Mouse (Mus musculus) MEL (cell line): ENCODE results near the gene Proca1. TPM values are rescaled to one million over a fixed set of nuclear protein-coding genes. Genes with fewer than 3 reads are reported as not detected.

Source experiments
- DNase-seq: peaks from one replicate; pipeline ENCODE4 v3.0.0; 2011; ENCODE audit warnings: low read depth, low spot score
- H3K27ac ChIP-seq: 2 replicates; pipeline ENCODE4 v1.5.1; 2012; ENCODE audit warnings: low read depth, mild to moderate bottlenecking, control low read depth, low read length, moderate library complexity; ENCODE audit not compliant: control insufficient read depth
- H3K27me3 ChIP-seq, 2 experiments: fragments of 150-350 bp in 1 of 2; sonication (generic) in 1 of 2; 2 replicates each; pipeline ENCODE4 v1.6.1; 2012; ENCODE audit warnings: low read length in 2 of 2, mild to moderate bottlenecking in 2 of 2, improper control_type of control experiment in 1 of 2, moderate library complexity in 1 of 2; ENCODE audit not compliant: insufficient read depth in 2 of 2, control insufficient read depth in 1 of 2
- H3K36me3 ChIP-seq, 2 experiments: 2 replicates each; pipeline ENCODE4 v1.6.1; 2012 to 2014; ENCODE audit warnings: low read length in 2 of 2, improper control_type of control experiment in 1 of 2, inconsistent platforms in 1 of 2, mild to moderate bottlenecking in 1 of 2; ENCODE audit not compliant: insufficient read depth in 2 of 2, control insufficient read depth in 1 of 2
- H3K4me1 ChIP-seq, 2 experiments: fragments of 150-350 bp in 1 of 2; sonication (generic) in 1 of 2; 2 replicates each; pipeline ENCODE4 v1.6.1; 2012; ENCODE audit warnings: low read length in 2 of 2, improper control_type of control experiment in 1 of 2, mild to moderate bottlenecking in 1 of 2; ENCODE audit not compliant: insufficient read depth in 2 of 2, control insufficient read depth in 1 of 2
- H3K4me3 ChIP-seq, 2 experiments: fragments of 150-350 bp in 1 of 2; sonication (generic) in 1 of 2; 2 replicates each; pipeline ENCODE4 v1.5.1; 2012; ENCODE audit warnings: low read depth in 2 of 2, low read length in 2 of 2, mild to moderate bottlenecking in 2 of 2, moderate library complexity in 2 of 2, control low read depth in 1 of 2, improper control_type of control experiment in 1 of 2; ENCODE audit not compliant: control insufficient read depth in 1 of 2, insufficient read depth in 1 of 2
- H3K79me2 ChIP-seq: 2 replicates; pipeline ENCODE4 v1.6.1; 2012; ENCODE audit warnings: mild to moderate bottlenecking, low read length, moderate library complexity; ENCODE audit not compliant: control insufficient read depth, poor library complexity, insufficient read depth
- H3K9ac ChIP-seq: 2 replicates; pipeline ENCODE4 v1.6.1; 2012; ENCODE audit warnings: low read depth, mild to moderate bottlenecking, control low read depth, low read length, moderate library complexity; ENCODE audit not compliant: control insufficient read depth, poor library complexity, severe bottlenecking
- H3K9me3 ChIP-seq: fragments of 150-350 bp; sonication (generic); replicated peaks from 2 replicates; pipeline ENCODE4 v1.6.1; 2012; ENCODE audit warnings: mild to moderate bottlenecking, low read length, improper control_type of control experiment, moderate library complexity; ENCODE audit not compliant: insufficient read depth
- BHLHE40 ChIP-seq: IDR thresholded peaks from 2 replicates; pipeline ENCODE4 v1.6.1; 2012; ENCODE audit warnings: low read depth, mild to moderate bottlenecking, inconsistent platforms, low read length, improper control_type of control experiment, borderline replicate concordance
- CHD1 ChIP-seq: IDR thresholded peaks from 2 replicates; pipeline ENCODE4 v1.6.1; 2012; ENCODE audit warnings: low read depth, mild to moderate bottlenecking, inconsistent platforms, low read length, improper control_type of control experiment
- CHD2 ChIP-seq: IDR thresholded peaks from 2 replicates; pipeline ENCODE4 v1.6.1; 2011; ENCODE audit warnings: low read length, improper control_type of control experiment
- CTCF ChIP-seq, 3 experiments: IDR thresholded peaks in 2 of 3; conservative IDR thresholded peaks in 1 of 3; 2 replicates each; pipeline ENCODE4 v1.5.1; 2011 to 2012; ENCODE audit warnings: low read length in 3 of 3, low read depth in 2 of 3, mild to moderate bottlenecking in 2 of 3, improper control_type of control experiment in 1 of 3, inconsistent platforms in 1 of 3, mixed read lengths in 1 of 3, moderate library complexity in 1 of 3; ENCODE audit not compliant: control insufficient read depth in 1 of 3, insufficient read depth in 1 of 3, poor library complexity in 1 of 3, severe bottlenecking in 1 of 3
- ELF1 ChIP-seq: IDR thresholded peaks from 2 replicates; pipeline ENCODE4 v1.6.1; 2014; ENCODE audit warnings: low read depth, mild to moderate bottlenecking, inconsistent platforms, low read length, improper control_type of control experiment, moderate library complexity
- EP300 ChIP-seq, 2 experiments: IDR thresholded peaks; 2 replicates each; pipeline ENCODE4 v1.6.1; 2011; ENCODE audit warnings: improper control_type of control experiment in 2 of 2, low read length in 2 of 2, low read depth in 1 of 2, mild to moderate bottlenecking in 1 of 2
- ETS1 ChIP-seq: IDR thresholded peaks from 2 replicates; pipeline ENCODE4 v1.6.1; 2012; ENCODE audit warnings: low read depth, mild to moderate bottlenecking, inconsistent platforms, low read length, improper control_type of control experiment, moderate library complexity
- GABPA ChIP-seq: IDR thresholded peaks from 2 replicates; pipeline ENCODE4 v1.6.1; 2012; ENCODE audit warnings: low read depth, mild to moderate bottlenecking, inconsistent platforms, low read length, improper control_type of control experiment, moderate library complexity
- GATA1 ChIP-seq: IDR thresholded peaks from 2 replicates; pipeline ENCODE4 v1.6.1; 2011; ENCODE audit warnings: low read depth, low read length, improper control_type of control experiment
- JUND ChIP-seq: IDR thresholded peaks from 2 replicates; pipeline ENCODE4 v1.6.1; 2011; ENCODE audit warnings: low read depth, mild to moderate bottlenecking, improper control_type of control experiment, low read length
- MAFK ChIP-seq: IDR thresholded peaks from 2 replicates; pipeline ENCODE4 v1.6.1; 2011; ENCODE audit warnings: low read depth, mild to moderate bottlenecking, low read length, improper control_type of control experiment, borderline replicate concordance
- MAX ChIP-seq: IDR thresholded peaks from 2 replicates; pipeline ENCODE4 v1.6.1; 2011; ENCODE audit warnings: low read length, improper control_type of control experiment
- MXI1 ChIP-seq: IDR thresholded peaks from 2 replicates; pipeline ENCODE4 v1.6.1; 2011; ENCODE audit warnings: mild to moderate bottlenecking, low read depth, low read length, improper control_type of control experiment
- MYB ChIP-seq: IDR thresholded peaks from 2 replicates; pipeline ENCODE4 v1.6.1; 2011; ENCODE audit warnings: mild to moderate bottlenecking, low read depth, low read length, improper control_type of control experiment
- POLR2AphosphoS2 ChIP-seq: IDR thresholded peaks from 2 replicates; pipeline ENCODE4 v1.6.1; 2011; ENCODE audit warnings: low read length, improper control_type of control experiment
- RAD21 ChIP-seq: IDR thresholded peaks from 2 replicates; pipeline ENCODE4 v1.6.1; 2011; ENCODE audit warnings: mild to moderate bottlenecking, low read depth, low read length, improper control_type of control experiment
- RCOR1 ChIP-seq: IDR thresholded peaks from 2 replicates; pipeline ENCODE4 v1.6.1; 2012; ENCODE audit warnings: low read depth, mild to moderate bottlenecking, inconsistent platforms, low read length, improper control_type of control experiment
- SMC3 ChIP-seq: IDR thresholded peaks from 2 replicates; pipeline ENCODE4 v1.6.1; 2011; ENCODE audit warnings: low read depth, low read length, improper control_type of control experiment
- TAL1 ChIP-seq: IDR thresholded peaks from 2 replicates; pipeline ENCODE4 v1.6.1; 2012; ENCODE audit warnings: mild to moderate bottlenecking, inconsistent platforms, low read length, moderate library complexity, mixed read lengths
- TBP ChIP-seq: IDR thresholded peaks from 2 replicates; pipeline ENCODE4 v1.8.0; 2011; ENCODE audit warnings: low read depth, low read length, improper control_type of control experiment
- TCF12 ChIP-seq: IDR thresholded peaks from 2 replicates; pipeline ENCODE4 v1.6.1; 2014; ENCODE audit warnings: low read depth, mild to moderate bottlenecking, inconsistent platforms, low read length, improper control_type of control experiment, moderate library complexity
- UBTF ChIP-seq: IDR thresholded peaks from 2 replicates; pipeline ENCODE4 v1.6.1; 2012; ENCODE audit warnings: low read depth, mild to moderate bottlenecking, inconsistent platforms, low read length, improper control_type of control experiment, moderate library complexity, borderline replicate concordance; ENCODE audit not compliant: insufficient read depth
- USF1 ChIP-seq: IDR thresholded peaks from 2 replicates; pipeline ENCODE4 v1.6.1; 2014; ENCODE audit warnings: low read depth, mild to moderate bottlenecking, inconsistent platforms, low read length, improper control_type of control experiment, moderate library complexity
- USF2 ChIP-seq, 2 experiments: IDR thresholded peaks; 2 replicates each; pipeline ENCODE4 v1.6.1; 2011 to 2012; ENCODE audit warnings: improper control_type of control experiment in 2 of 2, low read length in 2 of 2, borderline replicate concordance in 1 of 2, inconsistent platforms in 1 of 2, low read depth in 1 of 2, mild to moderate bottlenecking in 1 of 2; ENCODE audit not compliant: insufficient read depth in 1 of 2
- ZKSCAN1 ChIP-seq: IDR thresholded peaks from 2 replicates; pipeline ENCODE4 v1.6.1; 2012; ENCODE audit warnings: low read depth, mild to moderate bottlenecking, inconsistent platforms, low read length, improper control_type of control experiment, moderate library complexity
- ZMIZ1 ChIP-seq: IDR thresholded peaks from 2 replicates; pipeline ENCODE4 v1.6.1; 2012; ENCODE audit warnings: low read depth, mild to moderate bottlenecking, inconsistent platforms, low read length, improper control_type of control experiment, moderate library complexity
- ZNF384 ChIP-seq: IDR thresholded peaks from 2 replicates; pipeline ENCODE4 v1.6.1; 2012; ENCODE audit warnings: low read depth, mild to moderate bottlenecking, inconsistent platforms, low read length, improper control_type of control experiment
- polyA plus RNA-seq, 2 experiments: library from polyadenylated mRNA; stranded (reverse) in 1 of 2; unstranded in 1 of 2; fragments of >175 nt in 1 of 2; fragments of >200 nt in 1 of 2; gene quantifications; 2 replicates each; pipeline versions ENCODE4 v1.2.1 to v1.2.4; 2012; ENCODE audit warnings: low replicate concordance in 2 of 2, low read depth in 1 of 2; ENCODE audit not compliant: insufficient read length in 2 of 2, insufficient read depth in 1 of 2, missing spikeins in 1 of 2
- total RNA-seq: library from RNA; depleted of rRNA; stranded (reverse); fragments of 300-350 nt; gene quantifications from 2 replicates; pipeline ENCODE4 v1.2.3, GENCODE M21; 2012

Proca1 gene
- total and polyA plus RNA-seq, 3 experiments, result 0.15 to 0.54 TPM; not detected in 1

GRCm38 (mm10) chr11:78155674-78156073, 37.5 kb upstream of the Proca1 start:
- Histone ChIP-seq H3K27me3 (no peaks in the 10 kb centered on the region), H3K27ac (no peak overlapping the region), H3K79me2 (no peaks in the 10 kb centered on the region), H3K4me1 (no peaks in the 10 kb centered on the region), H3K9me3 (no peaks in the 10 kb centered on the region), H3K4me3 (no peak overlapping the region), H3K36me3 (no peaks in the 10 kb centered on the region)
- DNase-seq, result no peak
- no peak for TF ChIP-seq TAL1
- TF ChIP-seq CHD1, result no peak
- no peak for TF ChIP-seq MYB
- no peak for TF ChIP-seq USF1
- TF ChIP-seq ETS1, result no peak
- no peak for TF ChIP-seq UBTF
- no peak for TF ChIP-seq RCOR1
- no peak for TF ChIP-seq BHLHE40
- TF ChIP-seq ELF1, result no peak
- no peak for TF ChIP-seq CHD2
- no peak for TF ChIP-seq ZMIZ1
- no peak for TF ChIP-seq ZNF384
- TF ChIP-seq RAD21, result no peak
- no peak for TF ChIP-seq EP300 (IDR thresholded peaks at IDR 0.05; ENCODE audit: low read depth in 1 of 2, low read length in 2 of 2)
- no peak for TF ChIP-seq TBP
- TF ChIP-seq SMC3, result no peak
- TF ChIP-seq JUND, result no peak
- TF ChIP-seq MAX, result no peak
- TF ChIP-seq MAFK, result no peak
- TF ChIP-seq, all 39 proteins: peak for 0
- H3K9ac ChIP-seq, result no peak overlapping the region

DNA sequence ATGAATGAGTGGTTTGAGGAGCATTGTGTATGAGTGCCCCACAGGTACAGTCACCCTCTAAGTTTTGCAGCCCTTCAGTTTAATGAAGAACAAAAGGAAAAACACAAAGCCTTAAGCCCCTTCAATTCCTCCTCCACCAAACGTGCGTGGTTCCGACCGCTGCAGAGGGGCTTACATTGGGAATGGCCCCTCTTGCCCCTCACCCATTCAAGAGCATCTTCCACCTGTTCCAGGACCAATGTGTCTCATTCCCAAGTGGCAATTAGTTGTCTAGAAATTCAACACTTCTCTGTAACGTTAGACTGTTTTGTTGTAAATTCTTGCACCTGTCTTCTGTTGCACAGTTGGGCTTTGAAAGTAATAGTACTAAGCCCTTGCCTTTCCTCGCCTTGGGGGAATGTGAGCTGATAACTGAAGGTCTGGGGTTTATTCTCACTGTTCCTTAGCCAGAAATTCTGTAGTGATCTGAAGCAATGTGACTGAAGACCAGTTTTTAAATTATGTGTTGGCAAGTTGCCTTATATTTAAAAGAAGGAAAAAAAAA, 37.0 kb upstream of the Proca1 start:
- no peak overlapping the region for H3K4me3 ChIP-seq
- H3K9me3 ChIP-seq, result no peaks in the 10 kb centered on the region
- DNase-seq, result no peak
- no peaks in the 10 kb centered on the region for H3K27me3 ChIP-seq
- no peaks in the 10 kb centered on the region for H3K4me1 ChIP-seq
- H3K79me2 ChIP-seq, result no peaks in the 10 kb centered on the region
- H3K27ac ChIP-seq, result no peak overlapping the region
- TF ChIP-seq TBP (no peak), RCOR1 (no peak), ETS1 (no peak), MAFK (no peak), TCF12 (no peak), GABPA (no peak), POLR2AphosphoS2 (no peak; the same call in 1 of the 2 replicates), MXI1 (no peak), ZNF384 (no peak), USF2 (IDR thresholded peaks at IDR 0.05; ENCODE audit: borderline replicate concordance in 1 of 2, insufficient read depth in 1 of 2, low read depth in 1 of 2, low read length in 2 of 2) (no peak), CHD2 (no peak), CTCF (IDR thresholded peaks at IDR 0.05 in 2 of 3, conservative IDR thresholded peaks at IDR 0.05 in 1 of 3; ENCODE audit: control insufficient read depth in 1 of 3, insufficient read depth in 1 of 3, low read depth in 2 of 3, low read length in 3 of 3, poor library complexity in 1 of 3, severe bottlenecking in 1 of 3) (no peak), BHLHE40 (no peak), ZKSCAN1 (no peak), GATA1 (no peak)
- H3K36me3 ChIP-seq, result no peaks in the 10 kb centered on the region
- H3K9ac ChIP-seq, result no peak overlapping the region
